Mouse (Mus musculus): ENCODE results near the gene Tnni3k.
A peak's percentile ranks its signal among the peaks of the same experiment; 100 is the strongest.

GRCm38 (mm10) chr3:155034323-155034722 is 20.9 kb downstream of the Tnni3k start:
- TF ChIP-seq CTCF (IDR thresholded peaks at IDR 0.05; ENCODE audit: low read depth), result peak; percentile 44
- no peak for TF ChIP-seq EP300 (IDR thresholded peaks at IDR 0.05; ENCODE audit: low read depth)

All from heart, postnatal 0 days (tissue).